Mouse (Mus musculus): ENCODE results near the gene Enc1. TPM values are rescaled to one million over a fixed set of nuclear protein-coding genes. Genes with fewer than 3 reads are reported as not detected.

Enc1 gene
- polyA plus RNA-seq, 1 experiment from 2014 or later, result 0.67 TPM

DNA sequence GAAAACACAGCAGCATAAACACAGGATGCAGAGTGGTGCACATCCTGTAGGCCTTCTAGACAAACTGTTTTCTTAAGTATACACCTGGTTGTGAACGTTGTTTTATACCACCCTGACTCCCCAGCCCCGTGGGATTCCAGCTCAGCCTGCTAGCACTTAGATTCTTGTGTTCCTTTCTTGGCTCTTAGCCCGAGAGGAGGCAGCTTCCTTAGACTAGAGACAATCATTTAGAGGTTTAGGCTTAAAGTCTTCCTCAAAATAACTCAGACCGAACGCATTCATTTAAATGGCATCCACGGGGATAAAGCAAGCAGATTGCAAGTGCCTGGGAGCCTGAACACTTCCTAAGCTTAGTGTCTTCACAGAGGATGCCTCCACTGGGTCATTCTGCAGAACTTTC, 1.8 kb downstream of the Enc1 start:
- WGBS (ENCODE audit: insufficient replicate concordance), result 33% methylated on average over 6 of the region's 6 CpGs
- H3K9ac ChIP-seq, result no peak overlapping the region
- no peak for ATAC-seq (ENCODE audit: insufficient read depth)
- H3K36me3 ChIP-seq (replicated peaks), result peaks cover 10% of the 10 kb centered on the region
- peak overlapping the region; percentile 79 for H3K4me2 ChIP-seq
- no peak overlapping the region for H3K27ac ChIP-seq (replicated peaks)
- peak overlapping the region; percentile 64 for H3K4me3 ChIP-seq (replicated peaks)
- peaks cover 11% of the 10 kb centered on the region for H3K4me1 ChIP-seq (replicated peaks)
- no peaks in the 10 kb centered on the region for H3K9me3 ChIP-seq (replicated peaks)
- H3K27me3 ChIP-seq, result peaks cover 54% of the 10 kb centered on the region

DNA sequence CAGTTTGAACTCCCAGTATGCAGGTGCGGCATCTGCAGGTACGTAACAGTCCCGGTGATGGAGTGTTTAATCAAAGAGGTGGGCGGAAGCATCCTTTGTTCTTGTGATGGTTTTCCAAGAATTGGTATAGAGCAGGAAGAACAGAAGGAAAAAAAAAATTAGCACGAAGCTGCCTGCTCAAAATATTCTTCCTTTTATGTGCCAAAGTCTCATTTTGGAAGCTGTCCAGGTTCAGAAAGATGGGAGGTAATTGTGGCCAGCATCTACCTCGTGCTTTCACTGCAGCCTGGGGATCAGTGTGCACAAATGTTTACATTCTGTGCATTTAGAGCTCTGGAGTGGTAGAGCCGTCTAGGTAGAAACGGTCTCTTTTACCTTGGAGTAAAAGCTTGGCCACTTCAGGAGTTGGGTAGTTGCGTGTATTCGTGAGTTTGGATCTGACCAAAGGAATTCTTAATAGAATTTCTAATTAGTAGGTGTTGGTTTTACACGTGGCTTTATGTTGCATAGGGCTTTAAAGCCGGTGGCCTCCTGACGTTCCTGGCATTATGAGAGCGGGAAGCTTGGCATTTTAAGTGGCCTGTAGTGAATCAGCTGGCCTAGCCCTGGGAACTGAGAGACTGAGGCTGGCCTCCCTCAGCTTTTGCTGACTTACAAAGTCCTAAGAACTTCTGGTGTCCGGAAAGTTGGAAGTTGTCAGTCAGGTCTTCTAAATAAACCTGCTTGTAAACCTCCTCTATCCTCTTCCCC, 3.2 kb downstream of the Enc1 start:
- Histone ChIP-seq H3K27ac (replicated peaks) (no peak overlapping the region), H3K9me3 (replicated peaks) (no peaks in the 10 kb centered on the region), H3K9ac (no peak overlapping the region), H3K27me3 (peaks cover 40% of the 10 kb centered on the region), H3K36me3 (replicated peaks) (peaks cover 10% of the 10 kb centered on the region), H3K4me3 (replicated peaks) (no peak overlapping the region), H3K4me2 (peak overlapping the region; percentile 7; the same call in 1 of the 2 replicates), H3K4me1 (replicated peaks) (peaks cover 12% of the 10 kb centered on the region)
- ATAC-seq (ENCODE audit: insufficient read depth), result no peak
- 62% methylated on average over 15 of the region's 15 CpGs for WGBS (ENCODE audit: insufficient replicate concordance)

DNA sequence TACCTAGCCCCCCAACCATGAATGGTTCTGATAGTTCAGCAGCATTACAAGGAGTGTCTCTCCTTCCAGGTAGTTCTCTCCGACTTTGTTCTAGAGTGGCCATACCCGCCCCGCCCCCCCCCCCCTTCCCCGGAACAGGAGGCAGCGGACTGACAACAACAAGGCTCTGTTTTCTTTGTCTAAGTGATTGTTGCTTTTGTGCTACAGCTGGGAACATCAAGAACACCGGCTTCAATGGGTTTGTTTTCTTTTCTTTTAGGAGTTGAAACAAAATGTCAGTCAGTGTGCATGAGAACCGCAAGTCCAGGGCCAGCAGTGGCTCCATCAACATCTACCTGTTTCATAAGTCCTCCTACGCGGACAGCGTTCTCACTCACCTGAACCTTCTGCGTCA, 3.8 kb downstream of the Enc1 start:
- H3K4me3 ChIP-seq (replicated peaks), result no peak overlapping the region
- H3K9ac ChIP-seq, result no peak overlapping the region
- no peaks in the 10 kb centered on the region for H3K9me3 ChIP-seq (replicated peaks)
- H3K36me3 ChIP-seq (replicated peaks), result peaks cover 10% of the 10 kb centered on the region
- no peak for ATAC-seq (ENCODE audit: insufficient read depth)
- peaks cover 35% of the 10 kb centered on the region for H3K27me3 ChIP-seq
- H3K27ac ChIP-seq (replicated peaks), result no peak overlapping the region
- H3K4me2 ChIP-seq, result no peak overlapping the region
- 79% methylated on average over 11 of the region's 11 CpGs for WGBS (ENCODE audit: insufficient replicate concordance)
- peaks cover 15% of the 10 kb centered on the region for H3K4me1 ChIP-seq (replicated peaks)

DNA sequence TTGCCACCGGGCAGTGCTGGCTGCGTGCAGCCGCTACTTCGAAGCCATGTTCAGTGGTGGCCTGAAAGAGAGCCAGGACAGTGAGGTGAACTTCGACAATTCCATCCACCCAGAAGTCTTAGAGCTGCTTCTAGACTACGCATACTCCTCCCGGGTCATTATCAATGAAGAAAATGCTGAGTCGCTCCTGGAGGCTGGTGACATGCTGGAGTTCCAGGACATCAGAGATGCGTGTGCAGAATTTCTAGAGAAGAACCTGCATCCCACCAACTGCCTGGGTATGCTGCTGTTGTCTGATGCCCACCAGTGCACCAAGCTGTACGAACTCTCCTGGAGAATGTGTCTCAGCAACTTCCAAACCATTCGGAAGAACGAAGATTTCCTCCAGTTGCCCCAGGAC, 4.3 kb downstream of the Enc1 start:
- WGBS (ENCODE audit: insufficient replicate concordance), result 67% methylated on average over 12 of the region's 12 CpGs
- Histone ChIP-seq H3K27me3 (peaks cover 30% of the 10 kb centered on the region), H3K36me3 (replicated peaks) (peaks cover 10% of the 10 kb centered on the region), H3K4me3 (replicated peaks) (no peak overlapping the region), H3K27ac (replicated peaks) (no peak overlapping the region), H3K4me2 (no peak overlapping the region), H3K9ac (no peak overlapping the region), H3K4me1 (replicated peaks) (peaks cover 15% of the 10 kb centered on the region), H3K9me3 (replicated peaks) (no peaks in the 10 kb centered on the region)
- no peak for ATAC-seq (ENCODE audit: insufficient read depth)

DNA sequence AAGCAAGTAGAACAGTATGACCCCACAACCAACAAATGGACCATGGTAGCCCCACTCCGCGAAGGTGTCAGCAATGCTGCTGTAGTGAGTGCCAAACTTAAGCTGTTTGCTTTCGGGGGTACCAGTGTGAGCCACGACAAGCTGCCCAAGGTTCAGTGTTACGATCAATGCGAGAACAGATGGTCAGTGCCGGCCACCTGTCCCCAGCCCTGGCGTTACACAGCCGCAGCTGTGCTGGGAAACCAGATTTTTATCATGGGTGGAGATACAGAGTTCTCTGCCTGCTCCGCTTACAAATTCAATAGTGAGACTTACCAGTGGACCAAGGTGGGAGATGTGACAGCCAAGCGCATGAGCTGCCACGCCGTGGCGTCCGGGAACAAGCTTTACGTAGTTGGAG, 5.3 kb downstream of the Enc1 start:
- ATAC-seq (ENCODE audit: insufficient read depth), result no peak
- Histone ChIP-seq H3K4me1 (replicated peaks) (peaks cover 15% of the 10 kb centered on the region; the same call in 1 of the 2 replicates), H3K36me3 (replicated peaks) (peaks cover 18% of the 10 kb centered on the region), H3K9me3 (replicated peaks) (no peaks in the 10 kb centered on the region), H3K9ac (no peak overlapping the region), H3K4me3 (replicated peaks) (no peak overlapping the region), H3K27me3 (peaks cover 20% of the 10 kb centered on the region), H3K27ac (replicated peaks) (no peak overlapping the region), H3K4me2 (no peak overlapping the region)
- WGBS (ENCODE audit: insufficient replicate concordance), result 82% methylated on average over 16 of the region's 16 CpGs

DNA sequence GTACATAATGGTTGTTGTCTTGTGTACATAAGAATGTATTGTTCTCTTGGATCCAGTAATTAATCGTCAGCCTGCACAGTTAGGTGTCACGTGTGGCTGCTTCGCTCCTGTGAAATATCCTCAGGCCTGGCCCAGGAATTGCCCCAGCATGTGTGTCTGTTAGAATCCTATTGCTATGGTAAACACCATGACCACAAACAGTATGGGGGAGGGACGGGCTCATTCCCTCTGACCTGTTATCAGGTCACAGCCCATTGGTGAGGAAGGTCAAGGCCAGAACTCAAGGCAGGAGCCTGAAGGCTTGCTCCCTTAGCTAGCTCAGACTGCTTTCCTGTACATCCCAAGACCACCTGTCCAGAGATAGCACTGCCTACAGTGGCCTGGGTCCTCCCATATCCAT, 6.8 kb downstream of the Enc1 start:
- no peak for ATAC-seq (ENCODE audit: insufficient read depth)
- H3K36me3 ChIP-seq (replicated peaks), result peaks cover 18% of the 10 kb centered on the region

DNA sequence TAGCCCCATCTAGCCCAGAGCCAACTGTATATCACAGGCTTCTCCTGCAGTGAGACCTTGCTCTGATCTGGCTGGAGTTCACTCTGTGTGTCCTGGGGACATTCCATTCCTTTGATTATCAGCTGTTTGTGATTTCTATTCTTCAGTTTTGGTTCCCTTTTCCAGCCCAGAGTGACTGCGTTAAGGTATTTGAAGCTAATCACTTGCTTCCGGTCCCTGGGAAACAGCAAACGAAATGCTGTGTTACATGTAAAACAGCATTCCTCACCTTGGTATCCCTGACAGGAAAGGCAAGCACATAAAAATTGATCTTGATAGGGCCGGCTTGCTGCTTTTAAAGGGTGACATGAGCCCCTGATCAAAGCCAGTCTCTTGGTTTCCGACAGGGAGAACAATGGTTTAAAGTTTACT, 8.2 kb downstream of the Enc1 start:
- Histone ChIP-seq H3K9ac (no peak overlapping the region), H3K27me3 (no peaks in the 10 kb centered on the region), H3K4me3 (replicated peaks) (no peak overlapping the region), H3K4me1 (replicated peaks) (0 out of 2 replicates have a peak, but pooled peaks cover 7% of the 10 kb centered on the region), H3K9me3 (replicated peaks) (no peaks in the 10 kb centered on the region), H3K4me2 (no peak overlapping the region), H3K36me3 (replicated peaks) (peaks cover 18% of the 10 kb centered on the region), H3K27ac (replicated peaks) (no peak overlapping the region)
- WGBS (ENCODE audit: insufficient replicate concordance), result 58% methylated on average over 5 of the region's 5 CpGs
- ATAC-seq (ENCODE audit: insufficient read depth), result no peak

More for the DNA sequence above, 6.8 kb downstream of the Enc1 start:
- Histone ChIP-seq H3K27ac (replicated peaks) (no peak overlapping the region), H3K27me3 (peaks cover 4% of the 10 kb centered on the region), H3K9ac (no peak overlapping the region), H3K4me1 (replicated peaks) (peaks cover 11% of the 10 kb centered on the region; the same call in 1 of the 2 replicates), H3K4me2 (no peak overlapping the region), H3K4me3 (replicated peaks) (no peak overlapping the region), H3K9me3 (replicated peaks) (no peaks in the 10 kb centered on the region)
- WGBS (ENCODE audit: insufficient replicate concordance), result 64% methylated on average over 4 of the region's 4 CpGs

DNA sequence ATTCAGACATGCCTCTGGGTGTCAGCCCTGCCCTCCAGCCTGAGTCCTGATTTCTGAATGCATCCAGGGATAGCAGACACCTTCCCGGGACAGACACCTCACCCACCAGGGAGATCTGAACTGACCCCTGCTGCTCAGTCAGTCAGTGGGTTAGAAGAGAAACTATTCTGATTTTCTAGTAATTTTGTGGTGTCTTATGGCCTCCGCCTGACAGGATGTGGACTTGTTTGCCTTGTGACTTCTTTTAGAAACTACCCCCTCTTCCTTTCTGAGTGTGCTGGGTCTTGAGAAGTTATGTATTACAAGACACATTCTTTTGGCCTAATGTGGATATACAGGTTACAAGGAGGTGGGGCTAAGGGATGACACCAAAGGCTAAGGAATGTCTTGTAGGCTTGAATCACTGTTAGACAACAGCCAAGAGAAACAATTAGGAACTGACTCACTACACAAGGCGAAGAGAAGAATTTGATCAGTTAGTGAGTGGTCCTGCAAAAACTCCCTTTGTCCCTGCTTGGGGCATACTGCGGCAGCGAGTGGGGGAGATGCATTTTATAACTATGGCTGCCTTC, 8.7 kb downstream of the Enc1 start:
- H3K36me3 ChIP-seq (replicated peaks), result peaks cover 18% of the 10 kb centered on the region
- H3K9ac ChIP-seq, result no peak overlapping the region
- H3K9me3 ChIP-seq (replicated peaks), result no peaks in the 10 kb centered on the region
- H3K4me2 ChIP-seq, result no peak overlapping the region
- H3K27me3 ChIP-seq, result no peaks in the 10 kb centered on the region
- H3K4me1 ChIP-seq (replicated peaks), result 0 out of 2 replicates have a peak, but pooled peaks cover 7% of the 10 kb centered on the region
- ATAC-seq (ENCODE audit: insufficient read depth), result no peak
- H3K4me3 ChIP-seq (replicated peaks), result no peak overlapping the region
- WGBS (ENCODE audit: insufficient replicate concordance), result 69% methylated on average over 5 of the region's 5 CpGs
- H3K27ac ChIP-seq (replicated peaks), result no peak overlapping the region

DNA sequence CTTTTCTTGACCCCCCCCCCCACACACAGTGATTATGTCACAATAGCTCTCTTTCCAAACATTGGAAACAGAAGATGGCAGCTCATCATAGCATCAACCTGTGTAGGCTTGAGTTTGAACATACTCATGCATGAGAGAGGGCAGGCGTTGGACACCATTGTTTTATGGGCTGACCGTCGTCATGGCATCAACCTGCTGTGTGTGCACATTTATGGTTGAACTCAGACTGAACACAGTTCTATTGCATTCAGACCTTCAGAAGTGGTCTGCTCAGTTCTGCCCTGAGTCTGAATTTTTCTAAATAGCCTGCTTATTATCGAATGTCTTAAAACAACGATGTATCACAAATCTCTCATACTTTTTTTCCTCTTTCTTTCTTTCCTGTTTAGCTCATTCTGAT, 9.2 kb downstream of the Enc1 start:
- ATAC-seq (ENCODE audit: insufficient read depth), result no peak
- peaks cover 18% of the 10 kb centered on the region for H3K36me3 ChIP-seq (replicated peaks)
- no peak overlapping the region for H3K4me3 ChIP-seq (replicated peaks)
- no peaks in the 10 kb centered on the region for H3K27me3 ChIP-seq
- 79% methylated on average over 5 of the region's 5 CpGs for WGBS (ENCODE audit: insufficient replicate concordance)
- H3K9me3 ChIP-seq (replicated peaks), result no peaks in the 10 kb centered on the region
- H3K27ac ChIP-seq (replicated peaks), result no peak overlapping the region
- H3K4me1 ChIP-seq (replicated peaks), result 0 out of 2 replicates have a peak, but pooled peaks cover 7% of the 10 kb centered on the region
- H3K9ac ChIP-seq, result no peak overlapping the region
- no peak overlapping the region for H3K4me2 ChIP-seq

DNA sequence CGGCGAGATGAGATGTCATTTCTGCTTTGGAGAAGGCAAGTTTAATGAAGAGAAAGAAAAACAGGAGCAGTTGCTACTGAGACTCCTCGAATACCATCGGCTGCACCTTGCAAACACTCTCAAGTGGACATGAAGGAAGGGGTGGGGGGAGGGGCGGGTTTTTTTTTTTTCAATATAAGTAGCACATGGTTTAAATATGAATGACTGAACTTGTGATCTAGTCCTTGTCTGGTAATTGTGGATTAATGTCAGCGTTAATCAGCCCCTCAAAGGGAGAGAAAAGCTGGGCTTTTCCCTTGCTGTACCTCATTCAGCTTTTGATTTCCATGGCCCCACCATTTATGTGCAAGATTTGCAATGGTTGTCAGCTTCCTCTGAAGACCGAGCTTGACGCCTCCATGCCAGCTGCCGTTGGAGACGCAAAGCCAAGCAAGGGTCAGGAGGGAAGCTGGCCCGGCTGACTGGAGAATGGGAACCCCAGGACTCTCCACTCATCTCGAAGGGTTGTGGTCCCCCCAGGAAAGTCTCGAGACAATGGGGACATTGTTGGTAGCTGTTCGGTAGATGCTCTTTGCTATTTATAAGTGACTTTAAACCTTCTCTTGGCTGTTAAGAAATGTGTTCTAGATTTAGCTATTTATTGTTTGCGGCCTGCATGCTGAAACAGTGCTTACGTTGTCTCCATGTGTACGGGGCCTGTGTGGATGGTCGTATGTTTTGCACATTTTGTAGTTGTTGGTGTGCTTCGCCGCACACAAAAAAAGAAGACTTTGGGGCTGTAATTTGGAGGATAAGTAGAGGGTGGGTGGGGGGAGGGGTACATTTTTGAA, 9.9 kb downstream of the Enc1 start:
- H3K27me3 ChIP-seq, result no peaks in the 10 kb centered on the region
- no peaks in the 10 kb centered on the region for H3K9me3 ChIP-seq (replicated peaks)
- H3K27ac ChIP-seq (replicated peaks), result no peak overlapping the region
- H3K4me3 ChIP-seq (replicated peaks), result no peak overlapping the region
- H3K9ac ChIP-seq, result no peak overlapping the region
- peaks cover 17% of the 10 kb centered on the region for H3K36me3 ChIP-seq (replicated peaks)
- 0 out of 2 replicates have a peak, but pooled peaks cover 7% of the 10 kb centered on the region for H3K4me1 ChIP-seq (replicated peaks)
- ATAC-seq (ENCODE audit: insufficient read depth), result no peak
- H3K4me2 ChIP-seq, result no peak overlapping the region
- WGBS (ENCODE audit: insufficient replicate concordance), result 81% methylated on average over 20 of the region's 20 CpGs

DNA sequence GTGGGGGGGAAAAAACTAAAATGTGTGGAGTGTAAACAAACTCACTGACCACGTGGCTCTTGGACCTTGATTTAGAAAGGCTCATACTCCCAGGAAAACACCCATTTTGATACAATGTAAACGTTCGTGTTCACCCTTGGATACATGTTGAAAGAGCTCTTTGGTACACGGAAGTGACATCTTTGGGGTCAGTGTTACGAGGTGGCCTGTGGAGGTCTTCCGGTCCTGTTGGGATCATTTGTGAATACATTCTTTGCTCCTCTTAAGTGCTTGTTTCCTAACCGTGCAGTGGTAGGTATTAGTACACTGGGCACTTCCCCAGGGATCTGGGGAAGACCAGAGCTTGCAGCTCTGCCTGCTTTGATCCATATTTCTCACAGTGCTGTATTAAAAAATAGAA, 10.8 kb downstream of the Enc1 start:
- H3K9ac ChIP-seq, result no peak overlapping the region
- 0 out of 2 replicates have a peak, but pooled peaks cover 7% of the 10 kb centered on the region for H3K4me1 ChIP-seq (replicated peaks)
- no peak overlapping the region for H3K4me3 ChIP-seq (replicated peaks)
- peak; percentile 56; the same call in 1 of the 2 replicates for ATAC-seq (ENCODE audit: insufficient read depth)
- H3K9me3 ChIP-seq (replicated peaks), result no peaks in the 10 kb centered on the region
- no peak overlapping the region for H3K27ac ChIP-seq (replicated peaks)
- WGBS (ENCODE audit: insufficient replicate concordance), result 63% methylated on average over 7 of the region's 7 CpGs
- 0 out of 2 replicates have a peak, but pooled peaks cover 7% of the 10 kb centered on the region for H3K36me3 ChIP-seq (replicated peaks)
- no peak overlapping the region for H3K4me2 ChIP-seq
- H3K27me3 ChIP-seq, result no peaks in the 10 kb centered on the region
